Mouse (Mus musculus): Measurements from ENCODE around the gene D930048N14Rik.
"Not testable (repeated sequence)": the region's sequence is repeated elsewhere in the genome, so short reads cannot be mapped to it uniquely, and the experiment has no call there.

GRCm38 (mm10) chr11:51633200-51633599, 17.6 kb upstream of the D930048N14Rik start:
- not testable (repeated sequence) for TF ChIP-seq CTCF (IDR thresholded peaks at IDR 0.05; ENCODE audit: insufficient read depth, low read length); POLR2A (IDR thresholded peaks at IDR 0.05; ENCODE audit: borderline replicate concordance, extremely low read depth, low read depth, low read length)

Measured in lung, adult 2 months (tissue).